Mouse (Mus musculus): ENCODE data around the gene Sgcd. TPM values are rescaled to one million over a fixed set of nuclear protein-coding genes. Genes with fewer than 3 reads are reported as not detected.

Sgcd gene
- polyA plus RNA-seq, 1 experiment from 2014 or later: 0.24 TPM

DNA sequence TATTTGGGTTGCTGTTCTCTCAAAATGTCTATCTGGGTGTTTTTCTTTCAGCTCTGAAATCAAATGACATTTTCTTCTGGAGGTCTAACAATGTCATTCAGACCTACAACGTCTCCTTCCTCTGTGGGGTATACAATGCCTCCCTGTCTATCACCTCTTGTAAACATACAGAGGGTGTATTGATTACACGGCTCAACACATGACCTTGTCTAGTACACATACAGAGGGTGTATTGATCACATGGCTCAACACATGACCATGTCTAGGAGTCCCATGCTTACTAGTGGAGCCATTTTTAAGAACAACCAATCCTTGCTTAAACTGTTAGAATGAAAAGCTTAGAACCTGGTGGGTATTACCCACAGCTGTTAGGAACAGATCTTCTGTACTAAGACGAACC is 858.3 kb downstream of the Sgcd start:
- no peak overlapping the region for H3K4me3 ChIP-seq (replicated peaks)
- H3K27ac ChIP-seq (replicated peaks): no peak overlapping the region
- no peak for ATAC-seq (ENCODE audit: insufficient read depth)
- H3K36me3 ChIP-seq (replicated peaks): no peaks in the 10 kb centered on the region
- no peak overlapping the region for H3K9ac ChIP-seq
- no peaks in the 10 kb centered on the region for H3K9me3 ChIP-seq (replicated peaks)
- H3K4me2 ChIP-seq: no peak overlapping the region
- H3K4me1 ChIP-seq (replicated peaks): no peaks in the 10 kb centered on the region
- H3K27me3 ChIP-seq: no peaks in the 10 kb centered on the region
- WGBS (ENCODE audit: insufficient replicate concordance): 48% methylated on average over 3 of the region's 3 CpGs

DNA sequence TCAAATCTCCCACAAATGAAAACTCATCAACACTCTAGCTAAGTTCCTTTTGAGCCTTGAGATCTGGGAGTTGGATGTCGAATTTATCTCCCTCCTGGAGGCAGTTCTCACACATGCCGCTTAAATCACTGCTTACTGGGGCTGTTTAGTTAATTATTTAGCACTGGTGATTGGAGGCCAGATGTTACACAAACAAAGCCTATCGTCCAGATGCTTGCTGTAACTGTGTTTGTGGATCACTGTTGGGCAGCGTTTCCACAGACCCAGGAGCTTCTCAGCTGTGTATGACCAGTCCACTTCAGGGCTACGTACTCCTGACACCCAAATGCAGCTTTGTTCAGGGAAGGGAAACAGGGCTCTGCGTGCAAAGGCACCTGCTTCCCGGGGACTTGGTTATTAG is 858.8 kb downstream of the Sgcd start:
- WGBS (ENCODE audit: insufficient replicate concordance): 38% methylated on average over 7 of the region's 7 CpGs
- H3K27ac ChIP-seq (replicated peaks): no peak overlapping the region
- H3K27me3 ChIP-seq: no peaks in the 10 kb centered on the region
- no peak for ATAC-seq (ENCODE audit: insufficient read depth)
- H3K9me3 ChIP-seq (replicated peaks): no peaks in the 10 kb centered on the region
- no peak overlapping the region for H3K4me2 ChIP-seq
- H3K4me1 ChIP-seq (replicated peaks): no peaks in the 10 kb centered on the region
- H3K9ac ChIP-seq: no peak overlapping the region
- no peaks in the 10 kb centered on the region for H3K36me3 ChIP-seq (replicated peaks)
- H3K4me3 ChIP-seq (replicated peaks): no peak overlapping the region

DNA sequence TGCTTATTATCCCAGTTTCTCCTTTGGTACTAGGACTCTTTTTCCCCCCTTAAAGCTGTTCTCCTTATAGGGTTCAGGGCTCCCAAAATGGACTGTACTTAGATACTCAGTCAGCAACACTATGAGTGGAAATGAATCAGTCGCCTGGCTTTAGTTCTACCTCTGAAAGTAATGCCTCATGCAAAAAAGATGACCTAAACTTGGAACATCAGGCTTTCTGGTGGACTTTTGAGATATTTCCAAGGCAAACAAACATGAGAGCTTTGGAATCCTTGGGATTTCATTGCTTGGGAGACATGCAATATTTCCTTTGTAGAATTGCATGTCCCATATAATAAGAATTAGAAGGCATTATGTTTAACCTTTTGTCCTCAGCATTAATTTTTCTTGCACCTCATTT is 859.6 kb downstream of the Sgcd start:
- no peaks in the 10 kb centered on the region for H3K4me1 ChIP-seq (replicated peaks)
- H3K4me2 ChIP-seq: no peak overlapping the region
- no peak for ATAC-seq (ENCODE audit: insufficient read depth)
- H3K4me3 ChIP-seq (replicated peaks): no peak overlapping the region
- H3K27me3 ChIP-seq: no peaks in the 10 kb centered on the region
- WGBS (ENCODE audit: insufficient replicate concordance): 44% methylated on average over 1 of the region's 1 CpGs
- no peak overlapping the region for H3K27ac ChIP-seq (replicated peaks)
- no peaks in the 10 kb centered on the region for H3K9me3 ChIP-seq (replicated peaks)
- no peak overlapping the region for H3K9ac ChIP-seq
- no peaks in the 10 kb centered on the region for H3K36me3 ChIP-seq (replicated peaks)

DNA sequence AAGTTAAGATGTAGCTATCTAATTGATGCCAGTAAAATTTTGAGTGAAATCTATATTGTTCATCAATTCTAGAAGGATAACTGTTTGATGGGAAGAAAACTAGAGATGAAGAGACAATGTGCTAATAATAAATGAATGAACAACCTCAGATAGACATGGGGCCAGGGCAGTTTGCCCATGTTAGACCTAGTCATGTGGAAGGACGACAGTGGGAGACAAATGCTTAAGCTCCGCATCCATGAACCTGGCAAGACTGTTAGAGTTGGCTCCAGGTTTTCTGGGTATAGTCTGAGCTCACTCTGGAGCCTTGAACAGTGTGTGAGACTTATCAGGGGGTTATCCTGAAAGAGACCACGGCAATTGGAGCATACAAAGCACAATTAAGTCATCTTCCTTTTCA is 860.4 kb downstream of the Sgcd start:
- H3K9me3 ChIP-seq (replicated peaks): no peaks in the 10 kb centered on the region
- WGBS (ENCODE audit: insufficient replicate concordance): 46% methylated on average over 3 of the region's 3 CpGs
- no peak overlapping the region for H3K27ac ChIP-seq (replicated peaks)
- no peak overlapping the region for H3K4me3 ChIP-seq (replicated peaks)
- no peak overlapping the region for H3K9ac ChIP-seq
- ATAC-seq (ENCODE audit: insufficient read depth): no peak
- H3K36me3 ChIP-seq (replicated peaks): no peaks in the 10 kb centered on the region
- no peaks in the 10 kb centered on the region for H3K27me3 ChIP-seq
- H3K4me1 ChIP-seq (replicated peaks): no peaks in the 10 kb centered on the region
- H3K4me2 ChIP-seq: no peak overlapping the region

DNA sequence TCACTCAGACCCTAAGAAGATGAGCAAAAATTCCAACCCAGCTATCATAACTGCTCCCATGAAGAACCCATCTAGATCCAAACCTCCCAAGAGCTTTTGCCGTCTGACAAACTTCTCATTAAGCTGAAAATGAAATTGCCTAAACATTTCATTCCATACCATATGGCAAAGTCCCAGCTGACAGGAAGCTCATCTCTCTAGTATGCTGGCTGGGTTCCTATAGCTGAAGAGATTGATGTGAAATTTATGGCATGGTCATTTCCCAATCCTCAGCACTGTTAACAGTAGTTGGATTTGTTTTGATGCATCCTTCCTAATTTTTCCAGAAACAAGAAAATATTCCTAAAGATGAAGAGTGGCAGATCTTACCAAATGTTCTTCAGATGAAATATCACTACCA is 867.9 kb downstream of the Sgcd start:
- no peak overlapping the region for H3K27ac ChIP-seq (replicated peaks)
- no peaks in the 10 kb centered on the region for H3K4me1 ChIP-seq (replicated peaks)
- WGBS (ENCODE audit: insufficient replicate concordance): 68% methylated on average over 1 of the region's 1 CpGs
- no peaks in the 10 kb centered on the region for H3K27me3 ChIP-seq
- H3K4me2 ChIP-seq: no peak overlapping the region
- ATAC-seq (ENCODE audit: insufficient read depth): no peak
- no peaks in the 10 kb centered on the region for H3K36me3 ChIP-seq (replicated peaks)
- no peak overlapping the region for H3K9ac ChIP-seq
- no peaks in the 10 kb centered on the region for H3K9me3 ChIP-seq (replicated peaks)
- H3K4me3 ChIP-seq (replicated peaks): no peak overlapping the region

DNA sequence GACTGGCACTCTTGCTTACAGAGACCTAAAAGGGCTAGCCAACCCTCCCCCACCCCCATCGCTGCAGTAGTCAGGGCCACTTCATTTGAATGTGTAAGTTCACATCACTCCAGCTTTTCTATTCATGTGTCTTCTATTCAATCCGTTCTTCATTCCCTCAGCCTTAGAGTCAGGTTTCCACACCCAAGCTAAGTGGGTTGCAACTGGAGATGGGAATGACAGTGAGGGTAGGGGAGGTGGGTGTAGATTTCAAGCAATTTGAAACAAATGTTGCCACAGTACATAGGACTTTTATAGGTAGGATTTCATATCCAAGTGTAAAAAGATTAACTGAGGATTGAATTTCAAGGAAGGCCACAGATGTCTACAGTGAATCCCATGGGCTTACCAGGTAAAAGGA is 870.9 kb downstream of the Sgcd start:
- no peaks in the 10 kb centered on the region for H3K27me3 ChIP-seq
- no peak overlapping the region for H3K4me3 ChIP-seq (replicated peaks)
- H3K27ac ChIP-seq (replicated peaks): no peak overlapping the region
- no peak for ATAC-seq (ENCODE audit: insufficient read depth)
- no peak overlapping the region for H3K9ac ChIP-seq
- H3K4me1 ChIP-seq (replicated peaks): no peaks in the 10 kb centered on the region
- WGBS (ENCODE audit: insufficient replicate concordance): 42% methylated on average over 2 of the region's 2 CpGs
- H3K36me3 ChIP-seq (replicated peaks): no peaks in the 10 kb centered on the region
- H3K4me2 ChIP-seq: no peak overlapping the region
- H3K9me3 ChIP-seq (replicated peaks): no peaks in the 10 kb centered on the region

DNA sequence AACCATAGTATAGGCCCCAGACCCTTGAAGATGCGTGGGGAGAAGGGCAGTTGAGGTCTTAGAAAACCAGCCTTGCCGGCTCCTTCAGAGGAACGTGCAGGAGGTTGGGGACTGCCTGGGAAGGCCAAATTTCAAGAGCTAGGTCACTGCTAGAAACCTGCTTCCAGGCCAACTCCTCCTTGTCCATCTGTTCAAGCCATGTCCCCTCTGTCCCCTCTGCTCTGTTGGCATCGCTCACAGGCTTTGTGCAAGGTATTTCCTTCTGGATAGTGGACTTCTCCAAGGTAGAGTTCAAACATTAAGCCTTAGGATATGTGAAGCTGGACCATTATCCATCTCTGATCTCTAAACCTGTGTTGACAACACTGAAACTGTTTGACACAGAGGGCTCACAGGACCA is 874.4 kb downstream of the Sgcd start:
- Histone ChIP-seq H3K36me3 (replicated peaks) (no peaks in the 10 kb centered on the region), H3K4me2 (no peak overlapping the region)
- 54% methylated on average over 4 of the region's 4 CpGs for WGBS (ENCODE audit: insufficient replicate concordance)

DNA sequence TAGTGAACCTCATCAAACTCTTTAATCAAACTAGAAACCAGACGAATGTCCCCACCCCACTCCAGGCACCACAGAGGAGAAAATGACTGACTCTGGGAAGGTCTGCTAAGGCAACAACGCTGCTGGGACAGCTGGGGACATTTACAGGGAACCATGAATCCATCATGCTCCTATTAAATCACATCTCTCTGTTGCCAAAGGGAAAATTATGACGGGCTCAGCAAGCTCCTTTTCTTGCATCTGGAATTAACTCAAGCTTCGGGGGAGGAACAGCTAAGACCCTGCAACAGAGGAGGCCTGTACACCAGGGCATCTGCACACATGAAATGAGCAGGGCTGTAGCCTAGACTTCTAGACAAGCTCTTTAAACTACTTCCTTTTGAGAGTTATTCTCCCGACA is 875.7 kb downstream of the Sgcd start:
- Histone ChIP-seq H3K27ac (replicated peaks) (no peak overlapping the region), H3K4me2 (no peak overlapping the region), H3K9me3 (replicated peaks) (no peaks in the 10 kb centered on the region), H3K4me3 (replicated peaks) (no peak overlapping the region), H3K36me3 (replicated peaks) (no peaks in the 10 kb centered on the region), H3K4me1 (replicated peaks) (no peaks in the 10 kb centered on the region), H3K27me3 (no peaks in the 10 kb centered on the region), H3K9ac (no peak overlapping the region)
- WGBS (ENCODE audit: insufficient replicate concordance): 53% methylated on average over 5 of the region's 5 CpGs
- no peak for ATAC-seq (ENCODE audit: insufficient read depth)

More for the DNA sequence above, 874.4 kb downstream of the Sgcd start:
- Histone ChIP-seq H3K4me1 (replicated peaks) (no peaks in the 10 kb centered on the region), H3K27me3 (no peaks in the 10 kb centered on the region), H3K4me3 (replicated peaks) (no peak overlapping the region), H3K27ac (replicated peaks) (no peak overlapping the region), H3K9ac (no peak overlapping the region), H3K9me3 (replicated peaks) (no peaks in the 10 kb centered on the region)
- no peak for ATAC-seq (ENCODE audit: insufficient read depth)

DNA sequence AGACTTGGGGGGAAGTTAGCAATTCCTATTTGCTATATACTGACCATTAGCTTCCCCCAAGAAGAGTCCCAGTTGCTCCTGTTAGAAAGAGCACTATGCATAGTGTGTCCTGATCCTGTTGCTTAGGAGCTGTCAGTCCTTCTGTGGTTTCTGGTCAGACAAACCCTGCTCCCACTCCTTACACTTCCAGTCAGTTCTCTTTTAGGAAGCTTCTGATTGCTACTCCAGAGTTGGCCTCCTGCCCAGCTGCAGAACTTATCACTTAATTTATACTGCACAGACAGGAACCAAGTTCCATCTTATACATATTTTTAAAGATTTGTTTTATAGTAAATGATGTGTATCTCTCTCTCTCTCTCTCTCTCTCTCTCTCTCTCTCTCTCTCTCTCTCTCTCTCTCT is 878.5 kb downstream of the Sgcd start:
- Histone ChIP-seq H3K27me3 (no peaks in the 10 kb centered on the region), H3K4me1 (replicated peaks) (no peaks in the 10 kb centered on the region), H3K9me3 (replicated peaks) (no peaks in the 10 kb centered on the region), H3K36me3 (replicated peaks) (no peaks in the 10 kb centered on the region), H3K27ac (replicated peaks) (no peak overlapping the region), H3K4me2 (no peak overlapping the region), H3K4me3 (replicated peaks) (no peak overlapping the region), H3K9ac (no peak overlapping the region)
- no peak for ATAC-seq (ENCODE audit: insufficient read depth)

DNA sequence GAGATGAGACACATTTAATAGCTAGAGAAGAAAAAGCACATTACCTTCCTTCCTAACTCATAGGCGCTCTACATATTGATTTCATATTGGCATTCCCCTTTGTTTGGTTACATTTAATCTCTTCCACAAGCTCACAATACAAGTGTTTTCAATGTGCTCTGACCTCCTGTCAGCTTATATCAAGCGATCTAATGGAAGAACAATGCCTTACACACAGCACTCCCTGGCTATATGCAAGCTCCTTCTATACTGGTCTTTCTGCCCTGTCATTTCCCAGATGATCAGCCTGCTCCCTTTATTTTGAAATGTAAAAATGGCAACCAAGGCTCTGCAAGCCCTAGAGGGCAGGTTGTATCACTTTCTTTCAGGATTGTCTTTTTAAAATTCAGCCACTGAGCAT is 881.1 kb downstream of the Sgcd start:
- Histone ChIP-seq H3K4me2 (no peak overlapping the region), H3K27me3 (no peaks in the 10 kb centered on the region), H3K4me1 (replicated peaks) (no peaks in the 10 kb centered on the region), H3K9me3 (replicated peaks) (no peaks in the 10 kb centered on the region), H3K9ac (no peak overlapping the region), H3K27ac (replicated peaks) (no peak overlapping the region), H3K4me3 (replicated peaks) (no peak overlapping the region), H3K36me3 (replicated peaks) (no peaks in the 10 kb centered on the region)
- no peak for ATAC-seq (ENCODE audit: insufficient read depth)
- WGBS (ENCODE audit: insufficient replicate concordance): 69% methylated on average over 2 of the region's 2 CpGs

DNA sequence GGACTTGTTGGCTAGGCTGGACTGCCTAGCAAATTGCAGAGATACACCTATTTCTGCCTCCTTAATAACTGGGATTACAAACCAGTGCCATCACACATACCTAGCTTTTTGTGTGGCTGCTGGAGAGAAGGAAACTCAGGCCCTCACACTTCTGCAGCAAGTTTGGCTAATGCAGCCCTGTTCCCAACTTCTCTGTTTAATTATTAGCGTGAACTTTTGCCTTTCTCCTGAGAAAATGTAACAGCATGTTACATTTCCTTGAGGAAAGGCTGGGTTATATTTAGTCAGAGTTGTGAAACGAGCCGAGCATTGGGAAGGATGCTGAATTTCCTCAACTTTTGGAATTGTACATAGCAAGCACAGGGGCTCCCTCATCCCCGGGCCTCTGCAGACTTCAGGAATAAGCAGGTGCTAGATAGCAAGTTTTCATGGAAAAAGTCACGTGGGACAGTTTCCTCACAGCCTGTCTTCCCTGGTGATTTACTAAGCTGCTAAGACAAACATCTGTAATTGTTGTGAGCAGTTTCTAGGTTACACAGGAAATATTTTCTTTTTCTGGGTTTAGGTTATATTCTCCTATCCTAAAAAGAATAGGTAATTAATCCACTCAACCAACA is 895.4 kb downstream of the Sgcd start:
- no peaks in the 10 kb centered on the region for H3K9me3 ChIP-seq (replicated peaks)
- no peaks in the 10 kb centered on the region for H3K4me1 ChIP-seq (replicated peaks)
- no peak overlapping the region for H3K4me2 ChIP-seq
- no peaks in the 10 kb centered on the region for H3K27me3 ChIP-seq
- no peak overlapping the region for H3K27ac ChIP-seq (replicated peaks)
- H3K36me3 ChIP-seq (replicated peaks): no peaks in the 10 kb centered on the region
- H3K9ac ChIP-seq: no peak overlapping the region
- 48% methylated on average over 5 of the region's 5 CpGs for WGBS (ENCODE audit: insufficient replicate concordance)
- no peak for ATAC-seq (ENCODE audit: insufficient read depth)
- no peak overlapping the region for H3K4me3 ChIP-seq (replicated peaks)

DNA sequence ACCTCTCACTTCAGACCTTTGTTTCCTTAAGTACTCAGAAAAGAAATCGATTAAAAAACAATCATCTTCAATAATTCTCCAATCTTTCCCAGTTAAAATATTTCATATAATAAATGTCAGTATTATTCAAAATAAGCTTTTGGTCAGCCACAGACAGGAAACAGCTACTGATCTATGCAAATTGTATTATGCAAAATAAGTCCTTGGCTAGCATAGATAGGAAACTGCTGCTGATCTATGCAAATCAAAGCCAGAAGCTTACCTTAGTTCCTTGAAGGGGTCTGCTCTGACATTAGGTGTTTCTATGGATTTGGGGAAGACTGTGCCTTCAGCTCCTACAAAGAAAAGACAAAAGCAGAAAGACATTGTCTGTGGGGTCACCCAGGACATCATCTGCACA is 906.3 kb downstream of the Sgcd start:
- H3K4me2 ChIP-seq: no peak overlapping the region
- H3K9ac ChIP-seq: no peak overlapping the region
- H3K36me3 ChIP-seq (replicated peaks): no peaks in the 10 kb centered on the region
- no peak overlapping the region for H3K27ac ChIP-seq (replicated peaks)
- H3K9me3 ChIP-seq (replicated peaks): no peaks in the 10 kb centered on the region
- no peaks in the 10 kb centered on the region for H3K27me3 ChIP-seq
- ATAC-seq (ENCODE audit: insufficient read depth): no peak
- H3K4me1 ChIP-seq (replicated peaks): no peaks in the 10 kb centered on the region
- no peak overlapping the region for H3K4me3 ChIP-seq (replicated peaks)
- WGBS (ENCODE audit: insufficient replicate concordance): 63% methylated on average over 1 of the region's 1 CpGs
